Mouse (Mus musculus): ENCODE measurements around the gene Zfp131. TPM values are rescaled to one million over a fixed set of nuclear protein-coding genes. Genes with fewer than 3 reads are reported as not detected.

Gene Zfp131
- polyA plus RNA-seq, 1 experiment from 2014 or later = 45.1 TPM

GRCm38 (mm10) chr13:119792791-119793404, 2.2 kb upstream of the Zfp131 start:
- 89% methylated on average over 5 of the region's 5 CpGs for WGBS
- DNase-seq (ENCODE audit: low spot score) = no peak

GRCm38 (mm10) chr13:119791580-119792135, 969 bp upstream of the Zfp131 start:
- no peaks in the 10 kb centered on the region for H3K9me3 ChIP-seq
- H3K27me3 ChIP-seq (replicated peaks; ENCODE audit: low read depth, poor library complexity, severe bottlenecking) = no peaks in the 10 kb centered on the region
- DNase-seq (ENCODE audit: low spot score) = peak; percentile 36
- 6% methylated on average over 18 of the region's 18 CpGs for WGBS
- H3K4me1 ChIP-seq = peaks cover 13% of the 10 kb centered on the region
- peaks cover 27% of the 10 kb centered on the region for H3K36me3 ChIP-seq (replicated peaks)
- peak overlapping the region; percentile 90 for H3K4me3 ChIP-seq
- H3K27ac ChIP-seq (replicated peaks) = peak overlapping the region; percentile 97

More at GRCm38 (mm10) chr13:119792791-119793404, 2.2 kb upstream of the Zfp131 start:
- Histone ChIP-seq H3K27me3 (replicated peaks; ENCODE audit: low read depth, poor library complexity, severe bottlenecking) (no peaks in the 10 kb centered on the region), H3K9me3 (no peaks in the 10 kb centered on the region), H3K4me3 (no peak overlapping the region), H3K4me1 (peaks cover 13% of the 10 kb centered on the region), H3K27ac (replicated peaks) (no peak overlapping the region), H3K36me3 (replicated peaks) (peaks cover 15% of the 10 kb centered on the region)

- WGBS = 1% methylated on average over 66 of the region's 66 CpGs
- Histone ChIP-seq H3K4me1 (peaks cover 13% of the 10 kb centered on the region), H3K9me3 (no peaks in the 10 kb centered on the region), H3K27me3 (replicated peaks; ENCODE audit: low read depth, poor library complexity, severe bottlenecking) (no peaks in the 10 kb centered on the region), H3K4me3 (peak overlapping the region; percentile 90), H3K36me3 (replicated peaks) (peaks cover 43% of the 10 kb centered on the region), H3K27ac (replicated peaks) (peak overlapping the region; percentile 97)
- DNase-seq (ENCODE audit: low spot score) = peak; percentile 49
These were observed 605 bp downstream of the Zfp131 start for GRCm38 (mm10) chr13:119789851-119790717.

- WGBS = 87% methylated on average over 4 of the region's 4 CpGs
- no peaks in the 10 kb centered on the region for H3K27me3 ChIP-seq (replicated peaks; ENCODE audit: low read depth, poor library complexity, severe bottlenecking)
- H3K36me3 ChIP-seq (replicated peaks) = peaks cover 99% of the 10 kb centered on the region
- no peak overlapping the region for H3K4me3 ChIP-seq
- H3K9me3 ChIP-seq = no peaks in the 10 kb centered on the region
- no peak overlapping the region for H3K27ac ChIP-seq (replicated peaks)
- no peak for DNase-seq (ENCODE audit: low spot score)
- no peaks in the 10 kb centered on the region for H3K4me1 ChIP-seq
These were observed 7.1 kb downstream of the Zfp131 start for GRCm38 (mm10) chr13:119783581-119783980.

GRCm38 (mm10) chr13:119768541-119768940, 22.1 kb downstream of the Zfp131 start:
- Histone ChIP-seq H3K4me3 (no peak overlapping the region), H3K27me3 (replicated peaks; ENCODE audit: low read depth, poor library complexity, severe bottlenecking) (no peaks in the 10 kb centered on the region), H3K36me3 (replicated peaks) (peaks cover 96% of the 10 kb centered on the region), H3K27ac (replicated peaks) (no peak overlapping the region), H3K9me3 (no peaks in the 10 kb centered on the region), H3K4me1 (no peaks in the 10 kb centered on the region)
- DNase-seq (ENCODE audit: low spot score) = no peak
- 79% methylated on average over 6 of the region's 6 CpGs for WGBS

- Histone ChIP-seq H3K27ac (replicated peaks) (no peak overlapping the region), H3K4me1 (no peaks in the 10 kb centered on the region), H3K36me3 (replicated peaks) (peaks cover 89% of the 10 kb centered on the region), H3K9me3 (no peaks in the 10 kb centered on the region), H3K27me3 (replicated peaks; ENCODE audit: low read depth, poor library complexity, severe bottlenecking) (no peaks in the 10 kb centered on the region), H3K4me3 (no peak overlapping the region)
- WGBS = 93% methylated on average over 7 of the region's 7 CpGs
- no peak for DNase-seq (ENCODE audit: low spot score)
These were observed 24.2 kb downstream of the Zfp131 start for GRCm38 (mm10) chr13:119766480-119766879.

GRCm38 (mm10) chr13:119756831-119757230, 33.9 kb downstream of the Zfp131 start:
- peak; percentile 37 for DNase-seq (ENCODE audit: low spot score)
- Histone ChIP-seq H3K36me3 (replicated peaks) (peaks cover 15% of the 10 kb centered on the region), H3K27ac (replicated peaks) (no peak overlapping the region), H3K4me1 (peaks cover 32% of the 10 kb centered on the region), H3K9me3 (no peaks in the 10 kb centered on the region), H3K27me3 (replicated peaks; ENCODE audit: low read depth, poor library complexity, severe bottlenecking) (no peaks in the 10 kb centered on the region), H3K4me3 (no peak overlapping the region)
- WGBS = 25% methylated on average over 5 of the region's 5 CpGs

- Histone ChIP-seq H3K27me3 (replicated peaks; ENCODE audit: low read depth, poor library complexity, severe bottlenecking) (no peaks in the 10 kb centered on the region), H3K4me3 (peak within 1 kb of the TSS; percentile 70), H3K9me3 (no peaks in the 10 kb centered on the region), H3K27ac (replicated peaks) (peak within 1 kb of the TSS; percentile 82), H3K4me1 (peaks cover 32% of the 10 kb centered on the region), H3K36me3 (replicated peaks) (peaks cover 6% of the 10 kb centered on the region)
- WGBS = 1% methylated on average over 43 of the region's 43 CpGs
- DNase-seq (ENCODE audit: low spot score) = peak; percentile 89
These were observed 34.8 kb downstream of the Zfp131 start, which contains the start of gene Nim1k for GRCm38 (mm10) chr13:119755681-119756471. Nim1k (minus strand) TSS chr13:119755882.

- WGBS = under 1% methylated on average over 16 of the region's 16 CpGs
- Histone ChIP-seq H3K9me3 (no peaks in the 10 kb centered on the region), H3K27me3 (replicated peaks; ENCODE audit: low read depth, poor library complexity, severe bottlenecking) (no peaks in the 10 kb centered on the region), H3K4me3 (peak overlapping the region; percentile 70), H3K4me1 (peaks cover 32% of the 10 kb centered on the region), H3K27ac (replicated peaks) (peak overlapping the region; percentile 82), H3K36me3 (replicated peaks) (0 out of 2 replicates have a peak, but pooled peaks cover 5% of the 10 kb centered on the region)
- DNase-seq (ENCODE audit: low spot score) = peak; percentile 38
These were observed 35.5 kb downstream of the Zfp131 start for GRCm38 (mm10) chr13:119755141-119755547.

GRCm38 (mm10) chr13:119754635-119755020, 36.1 kb downstream of the Zfp131 start:
- H3K4me3 ChIP-seq = peak overlapping the region; percentile 70
- H3K27me3 ChIP-seq (replicated peaks; ENCODE audit: low read depth, poor library complexity, severe bottlenecking) = no peaks in the 10 kb centered on the region
- peaks cover 32% of the 10 kb centered on the region for H3K4me1 ChIP-seq
- no peak overlapping the region for H3K27ac ChIP-seq (replicated peaks)
- 35% methylated on average over 3 of the region's 3 CpGs for WGBS
- no peaks in the 10 kb centered on the region for H3K9me3 ChIP-seq
- 0 out of 2 replicates have a peak, but pooled peaks cover 2% of the 10 kb centered on the region for H3K36me3 ChIP-seq (replicated peaks)
- DNase-seq (ENCODE audit: low spot score) = no peak

GRCm38 (mm10) chr13:119753859-119754634, 36.6 kb downstream of the Zfp131 start:
- no peak for DNase-seq (ENCODE audit: low spot score)
- Histone ChIP-seq H3K27me3 (replicated peaks; ENCODE audit: low read depth, poor library complexity, severe bottlenecking) (no peaks in the 10 kb centered on the region), H3K36me3 (replicated peaks) (no peaks in the 10 kb centered on the region), H3K4me3 (peak overlapping the region; percentile 70; the same call in 1 of the 2 replicates), H3K27ac (replicated peaks) (no peak overlapping the region), H3K9me3 (no peaks in the 10 kb centered on the region), H3K4me1 (peaks cover 32% of the 10 kb centered on the region)
- 55% methylated on average over 9 of the region's 9 CpGs for WGBS

All from embryonic facial prominence, embryonic 10.5 days (tissue).